Mouse (Mus musculus) C2C12 (cell line): ENCODE measurements around the gene Foxred2. TPM values are rescaled to one million over a fixed set of nuclear protein-coding genes. Genes with fewer than 3 reads are reported as not detected.
A peak's percentile ranks its signal among the peaks of the same experiment; 100 is the strongest.

Experiments used
- H3K27me3 ChIP-seq: one replicate; pipeline ENCODE4 v1.6.1; 2011; ENCODE audit not compliant: control insufficient read depth, insufficient read depth, insufficient read length
- H3K36me3 ChIP-seq: one replicate; pipeline ENCODE4 v1.6.1; 2011; ENCODE audit not compliant: control insufficient read depth, insufficient read depth
- H3K4me3 ChIP-seq: one replicate; pipeline ENCODE4 v1.5.1; 2011; ENCODE audit warnings: mild to moderate bottlenecking, control low read depth; ENCODE audit not compliant: poor library complexity, insufficient read depth, severe bottlenecking
- H3K79me2 ChIP-seq: one replicate; pipeline ENCODE4 v1.6.1; 2011; ENCODE audit not compliant: control insufficient read depth, insufficient read depth
- H3K79me3 ChIP-seq: one replicate; pipeline ENCODE4 v1.6.1; 2011; ENCODE audit warnings: low read depth, control low read depth
- H3ac ChIP-seq: one replicate; pipeline ENCODE3; 2011; ENCODE audit warnings: low read depth; ENCODE audit not compliant: control insufficient read depth, insufficient read length
- CEBPB ChIP-seq: IDR thresholded peaks from one replicate; pipeline ENCODE4 v1.6.1; 2011; ENCODE audit warnings: low read depth, mild to moderate bottlenecking, control low read depth, moderate library complexity
- CTCF ChIP-seq: IDR thresholded peaks from one replicate; pipeline ENCODE4 v1.5.1; 2011; ENCODE audit not compliant: control insufficient read depth, insufficient read depth, insufficient read length
- FOSL1 ChIP-seq: IDR thresholded peaks from one replicate; pipeline ENCODE4 v1.8.0; 2011; ENCODE audit warnings: mild to moderate bottlenecking, low read length; ENCODE audit not compliant: poor library complexity, insufficient read depth, severe bottlenecking
- MAX ChIP-seq: IDR thresholded peaks from one replicate; pipeline ENCODE4 v1.6.1; 2011; ENCODE audit warnings: mild to moderate bottlenecking, control low read depth
- MYOD1 ChIP-seq: IDR thresholded peaks from one replicate; pipeline ENCODE4 v1.6.1; 2011; ENCODE audit warnings: low read depth; ENCODE audit not compliant: control insufficient read depth, insufficient read length
- MYOG ChIP-seq: IDR thresholded peaks from one replicate; pipeline ENCODE4 v1.6.1; 2011; ENCODE audit not compliant: control insufficient read depth, insufficient read length; ENCODE audit errors: extremely low read depth
- USF1 ChIP-seq: IDR thresholded peaks from one replicate; pipeline ENCODE4 v1.6.1; 2011; ENCODE audit warnings: low read depth, mild to moderate bottlenecking, control low read depth, moderate library complexity
- polyA plus RNA-seq: library from polyadenylated mRNA; unstranded; fragments of >200 nt; fragmentation: generic; extraction: Trizol; gene quantifications from one replicate; pipeline ENCODE4 v1.2.1, GENCODE M21; 2012; ENCODE audit warnings: missing spikeins

The Foxred2 gene
- polyA plus RNA-seq, 1 experiment: 7.3 TPM

GRCm38 (mm10) chr15:77904363-77904892, 52.1 kb downstream of the Foxred2 start:
- Histone ChIP-seq H3K79me3 (no peaks in the 10 kb centered on the region), H3K27me3 (no peaks in the 10 kb centered on the region), H3K79me2 (no peaks in the 10 kb centered on the region), H3ac (no peak overlapping the region), H3K36me3 (no peaks in the 10 kb centered on the region), H3K4me3 (no peak overlapping the region)
- no peak for TF ChIP-seq CTCF
- no peak for TF ChIP-seq MYOD1
- TF ChIP-seq CEBPB: no peak
- no peak for TF ChIP-seq FOSL1
- TF ChIP-seq MAX: no peak
- TF ChIP-seq USF1: no peak

- Histone ChIP-seq H3K79me3 (no peaks in the 10 kb centered on the region), H3K4me3 (no peak overlapping the region), H3K36me3 (no peaks in the 10 kb centered on the region), H3K79me2 (no peaks in the 10 kb centered on the region), H3K27me3 (no peaks in the 10 kb centered on the region), H3ac (no peak overlapping the region)
- TF ChIP-seq MYOG (no peak), CTCF (no peak), USF1 (no peak), FOSL1 (no peak), MAX (no peak), MYOD1 (no peak), CEBPB (no peak)
Observed at GRCm38 (mm10) chr15:77903176-77903575, 53.3 kb downstream of the Foxred2 start.

GRCm38 (mm10) chr15:77894926-77895325, 61.6 kb downstream of the Foxred2 start:
- H3K79me2 ChIP-seq: no peaks in the 10 kb centered on the region
- no peaks in the 10 kb centered on the region for H3K27me3 ChIP-seq
- no peaks in the 10 kb centered on the region for H3K79me3 ChIP-seq
- no peak for TF ChIP-seq USF1
- TF ChIP-seq FOSL1: no peak
- TF ChIP-seq MYOD1: no peak
- no peak overlapping the region for H3ac ChIP-seq
- H3K4me3 ChIP-seq: no peak overlapping the region
- no peaks in the 10 kb centered on the region for H3K36me3 ChIP-seq

DNA sequence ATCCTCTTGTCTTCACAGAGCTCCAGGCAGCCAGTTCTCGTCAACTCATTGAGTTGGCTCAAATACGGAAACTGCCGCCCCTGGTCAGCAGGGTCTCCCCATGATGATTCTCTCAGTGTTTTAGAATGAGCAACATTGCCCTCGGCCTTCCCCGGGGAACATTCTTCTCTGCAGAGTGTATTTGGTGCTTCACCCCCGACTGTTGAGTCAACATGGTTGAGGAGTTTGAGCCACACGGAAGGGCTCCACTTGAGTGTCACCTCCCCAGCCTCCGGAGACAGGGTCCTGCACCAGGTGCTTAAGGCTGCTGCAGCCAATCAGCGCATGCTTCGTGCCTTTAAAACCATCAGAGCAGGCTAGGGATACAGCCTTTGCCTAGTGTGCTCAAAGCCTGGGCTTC, 63.2 kb downstream of the Foxred2 start:
- Histone ChIP-seq H3K36me3 (no peaks in the 10 kb centered on the region), H3K79me2 (no peaks in the 10 kb centered on the region), H3K4me3 (no peak overlapping the region), H3K27me3 (no peaks in the 10 kb centered on the region), H3K79me3 (no peaks in the 10 kb centered on the region), H3ac (no peak overlapping the region)
- no peak for TF ChIP-seq FOSL1
- no peak for TF ChIP-seq MAX
- no peak for TF ChIP-seq USF1
- TF ChIP-seq CEBPB: no peak
- TF ChIP-seq MYOD1: no peak
- TF ChIP-seq CTCF: no peak
- no peak for TF ChIP-seq MYOG

DNA sequence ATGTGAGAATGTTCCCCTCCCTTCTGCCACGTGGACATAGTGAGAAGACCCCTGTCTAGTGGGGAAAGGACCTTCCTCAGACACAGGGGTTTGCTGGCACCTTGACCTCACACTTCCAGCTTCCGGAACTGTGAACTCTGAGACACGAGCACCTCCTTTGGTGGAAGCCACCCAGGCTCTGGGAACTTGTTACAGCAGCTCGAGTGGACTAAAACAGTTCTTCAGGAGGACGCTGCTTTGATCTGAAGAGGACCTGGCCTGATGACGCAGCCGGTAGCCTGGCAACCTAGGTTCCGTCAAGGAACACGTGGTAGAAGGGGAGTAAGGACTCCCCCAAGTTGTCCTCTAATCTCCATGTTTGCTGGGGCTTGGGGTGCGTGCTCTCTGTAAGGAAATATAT, 64.1 kb downstream of the Foxred2 start:
- Histone ChIP-seq H3K4me3 (no peak overlapping the region), H3ac (no peak overlapping the region), H3K79me2 (no peaks in the 10 kb centered on the region), H3K79me3 (no peaks in the 10 kb centered on the region), H3K27me3 (no peaks in the 10 kb centered on the region), H3K36me3 (no peaks in the 10 kb centered on the region)
- TF ChIP-seq MAX: no peak
- TF ChIP-seq USF1: no peak
- TF ChIP-seq MYOG: no peak
- no peak for TF ChIP-seq MYOD1

GRCm38 (mm10) chr15:77891766-77892165, 64.8 kb downstream of the Foxred2 start:
- Histone ChIP-seq H3K79me3 (no peaks in the 10 kb centered on the region), H3K36me3 (no peaks in the 10 kb centered on the region), H3ac (no peak overlapping the region), H3K79me2 (no peaks in the 10 kb centered on the region), H3K27me3 (no peaks in the 10 kb centered on the region), H3K4me3 (no peak overlapping the region)
- TF ChIP-seq CTCF (no peak), MAX (peak; percentile 70), FOSL1 (no peak), MYOG (no peak), MYOD1 (no peak), USF1 (no peak), CEBPB (peak; percentile 36)

Other genes starting within 250 kb of the Foxred2 start
- gene Apol9b, start 227.7 kb downstream of the Foxred2 start, polyA plus RNA-seq: 49.1 TPM
- 0.46 TPM for gene Apol8, start 199.7 kb downstream of the Foxred2 start, polyA plus RNA-seq
- 580 TPM for gene Myh9, start 114.5 kb downstream of the Foxred2 start, polyA plus RNA-seq
- gene Txn2, start 27.7 kb downstream of the Foxred2 start, polyA plus RNA-seq: 371 TPM
- 428 TPM for gene Eif3d, start 14.1 kb upstream of the Foxred2 start, polyA plus RNA-seq
- gene Cacng2, start 163.3 kb upstream of the Foxred2 start, polyA plus RNA-seq: 0.02 TPM
- 34.5 TPM for gene Ift27, start 217.4 kb upstream of the Foxred2 start, polyA plus RNA-seq
- gene Pvalb, start 249.7 kb upstream of the Foxred2 start, polyA plus RNA-seq: 0.06 TPM